Mouse (Mus musculus) intestine, embryonic 14.5 days (tissue): ENCODE measurements around the gene Hnrnpa0. TPM values are rescaled to one million over a fixed set of nuclear protein-coding genes. Genes with fewer than 3 reads are reported as not detected.
"Not testable (repeated sequence)": the region's sequence is repeated elsewhere in the genome, so short reads cannot be mapped to it uniquely, and the experiment has no call there.

ENCODE experiments used
- ATAC-seq: fragments of 200-750 bp; cut with Nextera tagmentation; replicated peaks from 2 replicates; pipeline ENCODE4 v1.8.0; 2017; ENCODE audit warnings: low read depth, moderate number of reproducible peaks, moderate TSS enrichment, moderate library complexity; ENCODE audit not compliant: low FRiP score, low TSS enrichment
- DNase-seq: peaks from one replicate; pipeline ENCODE4 v3.0.0-alpha.2; 2018; ENCODE audit warnings: low spot score
- H3K27ac ChIP-seq: fragments of 300-500 bp; sonication (generic); 2 replicates; pipeline ENCODE4 v1.5.1; 2014; ENCODE audit warnings: low read depth, mild to moderate bottlenecking, control low read depth
- H3K27me3 ChIP-seq: fragments of 300-500 bp; sonication (generic); replicated peaks from 2 replicates; pipeline ENCODE4 v1.6.1; 2014; ENCODE audit warnings: low read length, control low read depth; ENCODE audit not compliant: control insufficient read depth, insufficient read depth
- H3K36me3 ChIP-seq: fragments of 300-500 bp; sonication (generic); 2 replicates; pipeline ENCODE4 v1.6.1; 2014; ENCODE audit warnings: low read length, control low read depth; ENCODE audit not compliant: control insufficient read depth, insufficient read depth
- H3K4me1 ChIP-seq: fragments of 300-500 bp; sonication (generic); replicated peaks from 2 replicates; pipeline ENCODE4 v1.6.1; 2014; ENCODE audit warnings: low read length, control low read depth, mixed read lengths; ENCODE audit not compliant: control insufficient read depth, insufficient read depth
- H3K4me2 ChIP-seq: fragments of 300-500 bp; sonication (generic); 2 replicates; pipeline ENCODE4 v1.6.1; 2014; ENCODE audit warnings: low read length
- H3K4me3 ChIP-seq: fragments of 300-500 bp; sonication (generic); 2 replicates; pipeline ENCODE4 v1.5.1; 2014; ENCODE audit warnings: low read depth, low read length, control low read depth, mixed read lengths
- H3K9ac ChIP-seq: fragments of 300-500 bp; sonication (generic); 2 replicates; pipeline ENCODE4 v1.6.1; 2014; ENCODE audit warnings: mild to moderate bottlenecking, low read length
- H3K9me3 ChIP-seq: fragments of 300-500 bp; sonication (generic); 2 replicates; pipeline ENCODE4 v1.6.1; 2016; ENCODE audit warnings: low read length, control low read depth; ENCODE audit not compliant: control insufficient read depth
- WGBS: fragments of 180-500 bp; shearing (Covaris S2); extraction: QIAGEN DNeasy Blood & Tissue Kit; methylation state at CpG from one replicate; pipeline ENCODE4 v1.1.7; 2014; 5-methylcytosine and 5-hydroxymethylcytosine counted together
- polyA plus RNA-seq: library from polyadenylated mRNA; unstranded; fragments of >200 nt; fragmentation: Nextera tagmentation; extraction: Ambion mirVana; gene quantifications from 2 replicates; pipeline ENCODE4 v1.2.1, GENCODE M21; 2014

Gene Hnrnpa0
- polyA plus RNA-seq, 1 experiment from 2014 or later: 42.8 TPM

GRCm38 (mm10) chr13:58157036-58157435 is 28.7 kb upstream of the Hnrnpa0 start:
- WGBS: 21% methylated on average over 8 of the region's 8 CpGs
- Histone ChIP-seq H3K9ac (peak overlapping the region; percentile 68; the same call in 1 of the 2 replicates), H3K27me3 (no peaks in the 10 kb centered on the region), H3K36me3 (peaks cover 14% of the 10 kb centered on the region), H3K9me3 (0 out of 2 replicates have a peak, but pooled peaks cover 2% of the 10 kb centered on the region), H3K4me3 (peak overlapping the region; percentile 73), H3K4me1 (no peaks in the 10 kb centered on the region), H3K4me2 (peak overlapping the region; percentile 84), H3K27ac (no peak overlapping the region)
- DNase-seq: no peak
- ATAC-seq: 0 out of 2 replicates have a peak, but pooled peaks have one; percentile 14

GRCm38 (mm10) chr13:58156031-58156430 is 27.7 kb upstream of the Hnrnpa0 start:
- H3K9me3 ChIP-seq: 0 out of 2 replicates have a peak, but pooled peaks cover 2% of the 10 kb centered on the region
- ATAC-seq: no peak

GRCm38 (mm10) chr13:58150442-58150841 is 22.1 kb upstream of the Hnrnpa0 start:
- H3K4me1 ChIP-seq: no peaks in the 10 kb centered on the region
- H3K9me3 ChIP-seq: 0 out of 2 replicates have a peak, but pooled peaks cover 5% of the 10 kb centered on the region
- no peak for DNase-seq
- no peaks in the 10 kb centered on the region for H3K27me3 ChIP-seq
- H3K4me2 ChIP-seq: no peak overlapping the region
- H3K36me3 ChIP-seq: no peaks in the 10 kb centered on the region
- H3K9ac ChIP-seq: no peak overlapping the region
- WGBS: 79% methylated on average over 11 of the region's 11 CpGs
- H3K27ac ChIP-seq: no peak overlapping the region
- no peak overlapping the region for H3K4me3 ChIP-seq
- ATAC-seq: no peak

More at GRCm38 (mm10) chr13:58156031-58156430, 27.7 kb upstream of the Hnrnpa0 start:
- 86% methylated on average over 2 of the region's 2 CpGs for WGBS
- no peak overlapping the region for H3K4me3 ChIP-seq
- H3K36me3 ChIP-seq: peaks cover 10% of the 10 kb centered on the region
- H3K9ac ChIP-seq: no peak overlapping the region
- H3K4me1 ChIP-seq: no peaks in the 10 kb centered on the region
- no peak overlapping the region for H3K4me2 ChIP-seq
- no peak overlapping the region for H3K27ac ChIP-seq
- no peak for DNase-seq
- no peaks in the 10 kb centered on the region for H3K27me3 ChIP-seq

- Histone ChIP-seq H3K27ac (no peak overlapping the region), H3K9ac (no peak overlapping the region), H3K36me3 (no peaks in the 10 kb centered on the region), H3K4me1 (no peaks in the 10 kb centered on the region), H3K4me2 (no peak overlapping the region), H3K27me3 (no peaks in the 10 kb centered on the region), H3K9me3 (0 out of 2 replicates have a peak, but pooled peaks cover 5% of the 10 kb centered on the region), H3K4me3 (no peak overlapping the region)
- 88% methylated on average over 3 of the region's 3 CpGs for WGBS
- DNase-seq: no peak
- ATAC-seq: no peak
Observed at GRCm38 (mm10) chr13:58149629-58150028, 21.3 kb upstream of the Hnrnpa0 start.

DNA sequence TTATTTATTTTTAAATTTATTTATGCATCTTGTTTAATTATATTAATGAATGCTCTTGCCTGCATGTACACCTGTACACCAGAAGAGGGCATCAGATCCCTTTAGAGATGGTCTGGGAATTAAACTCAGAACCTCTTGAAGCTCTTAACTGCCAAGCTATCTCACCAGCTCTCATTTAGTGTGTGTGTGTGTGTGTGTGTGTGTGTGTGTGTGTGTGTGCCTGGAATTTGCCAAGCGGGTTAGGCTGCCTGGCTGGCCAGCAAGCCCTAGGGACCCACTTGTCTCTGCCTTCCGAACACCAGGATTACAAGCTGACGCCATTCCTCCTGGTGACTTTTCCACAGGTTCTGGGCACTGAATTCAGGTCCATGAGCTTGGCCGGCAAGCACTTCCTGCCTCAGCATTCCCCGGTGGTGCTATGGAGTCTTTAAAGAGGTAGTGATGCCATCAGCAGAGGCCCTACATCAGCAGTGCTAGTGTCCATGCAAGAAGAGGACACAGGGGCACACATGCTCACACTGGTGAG is 20.7 kb upstream of the Hnrnpa0 start:
- no peak for ATAC-seq
- 43% methylated on average over 5 of the region's 5 CpGs for WGBS

GRCm38 (mm10) chr13:58148256-58148831 is 20.0 kb upstream of the Hnrnpa0 start:
- Histone ChIP-seq H3K36me3 (no peaks in the 10 kb centered on the region), H3K4me1 (no peaks in the 10 kb centered on the region), H3K9me3 (0 out of 2 replicates have a peak, but pooled peaks cover 5% of the 10 kb centered on the region), H3K4me2 (peak overlapping the region; percentile 64), H3K4me3 (peak overlapping the region; percentile 26), H3K9ac (no peak overlapping the region), H3K27ac (no peak overlapping the region), H3K27me3 (no peaks in the 10 kb centered on the region)
- WGBS: 1% methylated on average over 17 of the region's 17 CpGs
- ATAC-seq (peak; percentile 84), DNase-seq (peak; percentile 86)

More for the DNA sequence above, 20.7 kb upstream of the Hnrnpa0 start:
- peak overlapping the region; percentile 64 for H3K4me2 ChIP-seq
- H3K9me3 ChIP-seq: 0 out of 2 replicates have a peak, but pooled peaks cover 5% of the 10 kb centered on the region
- DNase-seq: peak; percentile 54
- H3K4me3 ChIP-seq: peak overlapping the region; percentile 26; the same call in 1 of the 2 replicates
- H3K36me3 ChIP-seq: no peaks in the 10 kb centered on the region
- no peaks in the 10 kb centered on the region for H3K27me3 ChIP-seq
- H3K4me1 ChIP-seq: no peaks in the 10 kb centered on the region
- H3K27ac ChIP-seq: no peak overlapping the region
- no peak overlapping the region for H3K9ac ChIP-seq

DNA sequence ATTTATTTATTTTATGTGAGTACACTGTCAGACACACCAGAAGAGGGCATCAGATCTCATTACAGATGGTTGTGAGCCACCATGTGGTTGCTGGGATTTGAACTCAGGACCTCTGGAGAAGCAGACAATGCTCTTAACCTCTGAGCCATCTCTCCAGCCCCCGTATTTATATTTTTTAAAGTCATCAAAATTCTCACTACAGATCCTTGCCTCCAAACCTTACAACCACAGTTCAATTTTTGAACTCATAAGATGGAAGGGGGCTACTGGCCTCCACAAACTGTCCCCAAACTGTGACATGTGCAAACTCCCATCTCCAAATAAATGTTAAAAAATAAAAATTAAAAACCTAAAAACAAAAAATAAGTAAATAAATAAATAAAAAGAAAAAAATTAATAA is 19.4 kb upstream of the Hnrnpa0 start:
- no peak overlapping the region for H3K9ac ChIP-seq
- 0 out of 2 replicates have a peak, but pooled peaks cover 5% of the 10 kb centered on the region for H3K9me3 ChIP-seq
- no peaks in the 10 kb centered on the region for H3K4me1 ChIP-seq
- H3K36me3 ChIP-seq: no peaks in the 10 kb centered on the region
- no peaks in the 10 kb centered on the region for H3K27me3 ChIP-seq
- 69% methylated on average over 1 of the region's 1 CpGs for WGBS
- ATAC-seq: no peak
- DNase-seq: no peak
- no peak overlapping the region for H3K4me3 ChIP-seq
- H3K4me2 ChIP-seq: no peak overlapping the region
- H3K27ac ChIP-seq: no peak overlapping the region

- not testable (repeated sequence) for H3K4me3 ChIP-seq, H3K27me3 ChIP-seq, H3K4me2 ChIP-seq, H3K36me3 ChIP-seq, H3K9me3 ChIP-seq, H3K9ac ChIP-seq, H3K27ac ChIP-seq, ATAC-seq, H3K4me1 ChIP-seq, DNase-seq
- WGBS: 96% methylated on average over 8 of the region's 8 CpGs
Observed at GRCm38 (mm10) chr13:58146603-58147002, 18.2 kb upstream of the Hnrnpa0 start.
